Mouse (Mus musculus) bone marrow macrophage, adult 2 months (primary cell): Measurements from ENCODE around the gene Entpd8. TPM values are rescaled to one million over a fixed set of nuclear protein-coding genes. Genes with fewer than 3 reads are reported as not detected.

ENCODE experiments used
- H3K27ac ChIP-seq: 2 replicates; pipeline ENCODE4 v1.5.1; 2012; ENCODE audit warnings: low read depth, low read length; ENCODE audit not compliant: insufficient read depth
- H3K4me1 ChIP-seq: 2 replicates; pipeline ENCODE4 v1.6.1; 2012; ENCODE audit warnings: low read length; ENCODE audit not compliant: control insufficient read depth, insufficient read depth
- H3K4me3 ChIP-seq: 2 replicates; pipeline ENCODE4 v1.5.1; 2012; ENCODE audit warnings: mild to moderate bottlenecking, low read length, moderate library complexity; ENCODE audit not compliant: insufficient read depth
- CTCF ChIP-seq: IDR thresholded peaks from 2 replicates; pipeline ENCODE4 v1.5.1; 2012; ENCODE audit warnings: low read depth, mild to moderate bottlenecking, low read length, moderate library complexity
- POLR2A ChIP-seq: IDR thresholded peaks from 2 replicates; pipeline ENCODE4 v1.6.1; 2012; ENCODE audit warnings: mild to moderate bottlenecking, low read depth, low read length, borderline replicate concordance
- polyA plus RNA-seq: library from polyadenylated mRNA; stranded (reverse); fragments of >200 nt; gene quantifications from 2 replicates; pipeline ENCODE4 v1.2.4, GENCODE M21; 2012; ENCODE audit not compliant: missing spikeins, insufficient read depth, insufficient read length

Gene Entpd8
- polyA plus RNA-seq, 1 experiment: not detected

GRCm38 (mm10) chr2:25094785-25095108 lies 14.6 kb downstream of the Entpd8 start:
- no peak overlapping the region for H3K4me3 ChIP-seq
- no peak overlapping the region for H3K27ac ChIP-seq
- TF ChIP-seq CTCF: no peak
- TF ChIP-seq POLR2A: no peak
- no peaks in the 10 kb centered on the region for H3K4me1 ChIP-seq

GRCm38 (mm10) chr2:25095109-25095850 lies 15.2 kb downstream of the Entpd8 start, which contains the start of gene Noxa1:
Gene Noxa1 (minus strand): TSS chr2:25095149.
- Histone ChIP-seq H3K4me1 (no peaks in the 10 kb centered on the region), H3K4me3 (no peak within 1 kb of the TSS), H3K27ac (no peak within 1 kb of the TSS)
- TF ChIP-seq POLR2A (no peak), CTCF (0 out of 2 replicates have a peak, but pooled peaks have one; percentile 10)

GRCm38 (mm10) chr2:25098005-25098615 lies 18.0 kb downstream of the Entpd8 start:
- Histone ChIP-seq H3K27ac (no peak overlapping the region), H3K4me1 (no peaks in the 10 kb centered on the region), H3K4me3 (no peak overlapping the region)
- no peak for TF ChIP-seq CTCF
- TF ChIP-seq POLR2A: no peak

DNA sequence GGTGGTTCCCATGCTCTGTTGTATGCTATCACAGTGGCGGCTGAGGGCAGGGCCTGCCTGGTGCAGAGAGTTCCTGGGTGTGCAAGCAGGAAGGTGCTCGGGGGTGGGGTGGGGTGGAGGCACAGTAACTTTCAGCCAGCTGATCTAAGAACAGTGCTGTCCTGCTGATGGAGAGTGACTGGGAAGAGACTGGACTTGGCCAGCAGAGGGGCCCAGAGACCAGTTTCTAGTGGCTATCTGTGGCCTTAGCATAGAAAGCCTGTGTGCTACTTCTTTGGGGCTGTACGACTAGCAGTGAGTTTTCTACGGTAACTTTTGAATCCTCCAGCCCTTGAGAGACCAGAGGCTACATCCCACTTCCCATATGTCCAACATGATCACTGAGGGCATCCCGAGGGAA lies 18.9 kb downstream of the Entpd8 start:
- no peaks in the 10 kb centered on the region for H3K4me1 ChIP-seq
- TF ChIP-seq CTCF: 0 out of 2 replicates have a peak, but pooled peaks have one; percentile 29
- no peak for TF ChIP-seq POLR2A

DNA sequence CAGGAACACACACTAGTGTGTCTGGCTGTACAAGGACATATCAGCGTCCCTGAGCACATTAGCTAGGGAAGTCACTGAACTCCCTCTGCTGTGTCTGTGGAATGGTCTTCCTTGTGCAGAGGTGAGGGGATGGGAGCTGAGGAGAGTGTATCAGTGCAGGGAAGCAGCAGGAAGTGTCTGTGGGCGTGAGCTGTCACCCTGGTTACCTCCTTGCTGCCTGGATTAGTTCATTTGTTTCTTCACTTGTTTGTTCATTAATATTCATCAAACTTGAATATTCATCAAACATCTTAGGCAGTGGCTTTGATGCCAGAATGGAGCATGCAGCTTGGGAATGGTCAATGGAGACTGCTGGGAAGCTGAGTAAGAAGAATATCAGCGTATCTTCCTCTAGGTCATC lies 19.6 kb downstream of the Entpd8 start:
- Histone ChIP-seq H3K4me1 (no peaks in the 10 kb centered on the region), H3K4me3 (no peak overlapping the region), H3K27ac (no peak overlapping the region)
- no peak for TF ChIP-seq POLR2A

More for the DNA sequence above, 18.9 kb downstream of the Entpd8 start:
- Histone ChIP-seq H3K27ac (no peak overlapping the region), H3K4me3 (no peak overlapping the region)

GRCm38 (mm10) chr2:25104122-25104521 lies 24.0 kb downstream of the Entpd8 start:
- TF ChIP-seq CTCF (no peak), POLR2A (no peak)

DNA sequence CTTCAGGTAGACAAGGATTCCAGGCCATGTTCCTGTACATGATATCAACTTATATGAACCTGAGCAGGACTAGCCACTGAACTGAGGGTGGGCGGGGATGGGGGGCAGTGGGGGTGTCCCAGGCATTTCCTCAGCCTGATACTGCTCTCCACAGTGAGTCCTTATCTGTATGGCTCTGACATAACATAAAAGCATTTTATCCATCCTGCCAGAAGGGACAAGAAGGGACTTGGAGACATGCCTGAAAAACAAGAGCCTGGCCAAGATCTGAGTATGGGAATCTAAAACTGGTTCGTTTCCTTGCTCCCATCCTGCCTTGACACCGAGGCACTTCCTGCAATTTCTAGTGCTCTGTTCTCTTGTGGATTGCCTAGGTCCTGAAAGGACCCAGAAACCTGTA lies 25.9 kb downstream of the Entpd8 start:
- TF ChIP-seq CTCF (no peak), POLR2A (no peak)
- Histone ChIP-seq H3K27ac (no peak overlapping the region), H3K4me3 (no peak overlapping the region), H3K4me1 (peaks cover 2% of the 10 kb centered on the region; the same call in 1 of the 2 replicates)

More at GRCm38 (mm10) chr2:25104122-25104521, 24.0 kb downstream of the Entpd8 start:
- Histone ChIP-seq H3K4me3 (no peak overlapping the region), H3K27ac (no peak overlapping the region), H3K4me1 (no peaks in the 10 kb centered on the region)

GRCm38 (mm10) chr2:25109487-25109886 lies 29.4 kb downstream of the Entpd8 start:
- TF ChIP-seq POLR2A (no peak), CTCF (no peak)
- no peak overlapping the region for H3K27ac ChIP-seq
- H3K4me1 ChIP-seq: peaks cover 13% of the 10 kb centered on the region
- H3K4me3 ChIP-seq: no peak overlapping the region

- no peak overlapping the region for H3K4me3 ChIP-seq
- TF ChIP-seq POLR2A: no peak
- TF ChIP-seq CTCF: no peak
- peaks cover 19% of the 10 kb centered on the region for H3K4me1 ChIP-seq
- no peak overlapping the region for H3K27ac ChIP-seq
Measured at GRCm38 (mm10) chr2:25110505-25111183, 30.5 kb downstream of the Entpd8 start.

- no peak for TF ChIP-seq POLR2A
- no peak for TF ChIP-seq CTCF
- Histone ChIP-seq H3K4me1 (peaks cover 25% of the 10 kb centered on the region), H3K27ac (no peak overlapping the region), H3K4me3 (no peak overlapping the region)
Measured at GRCm38 (mm10) chr2:25111184-25111791, 31.2 kb downstream of the Entpd8 start.

GRCm38 (mm10) chr2:25114308-25114707 lies 34.2 kb downstream of the Entpd8 start:
- Histone ChIP-seq H3K4me1 (peaks cover 25% of the 10 kb centered on the region), H3K4me3 (no peak overlapping the region), H3K27ac (no peak overlapping the region)
- TF ChIP-seq CTCF (no peak), POLR2A (no peak)
